Mouse (Mus musculus): ENCODE data around the gene Ppil3. TPM values are rescaled to one million over a fixed set of nuclear protein-coding genes. Genes with fewer than 3 reads are reported as not detected.

Gene Ppil3
- polyA plus RNA-seq, 1 experiment from 2014 or later = 28.0 TPM

DNA sequence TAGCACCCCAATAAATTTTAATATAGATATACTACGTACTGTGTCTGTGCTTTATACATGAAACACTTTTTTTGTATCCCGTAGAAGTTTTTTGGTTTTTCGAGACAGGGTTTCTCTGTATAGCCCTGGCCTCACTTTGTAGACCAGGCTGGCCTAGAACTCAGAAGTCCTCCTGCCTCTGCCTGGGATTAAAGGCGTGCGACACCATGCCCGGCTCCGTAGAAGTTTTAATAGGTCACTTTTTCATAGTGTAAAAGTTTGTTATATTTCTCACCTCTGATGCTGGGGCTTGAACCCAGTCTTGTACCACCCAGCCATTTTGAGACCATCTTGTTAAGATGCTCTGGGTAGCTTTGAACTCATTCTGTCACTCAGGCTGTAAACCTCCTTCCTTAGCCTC, 38.0 kb downstream of the Ppil3 start:
- no peak overlapping the region for H3K9ac ChIP-seq (ENCODE audit: low read depth, low read length)
- H3K4me2 ChIP-seq (replicated peaks; ENCODE audit: low read depth) = no peak overlapping the region
- TF ChIP-seq CTCF (IDR thresholded peaks at IDR 0.05; ENCODE audit: low read depth) = no peak
- no peaks in the 10 kb centered on the region for H3K27me3 ChIP-seq (replicated peaks; ENCODE audit: control insufficient read depth, insufficient read depth, low read length)
- no peak overlapping the region for H3K4me3 ChIP-seq (ENCODE audit: low read depth, low read length)
- no peaks in the 10 kb centered on the region for H3K4me1 ChIP-seq (replicated peaks; ENCODE audit: control insufficient read depth, insufficient read depth, low read length)
- no peak overlapping the region for H3K27ac ChIP-seq (ENCODE audit: low read depth, low read length)
- no peaks in the 10 kb centered on the region for H3K9me3 ChIP-seq (ENCODE audit: control insufficient read depth)
- no peak for ATAC-seq
- peaks cover 65% of the 10 kb centered on the region for H3K36me3 ChIP-seq (ENCODE audit: control insufficient read depth, insufficient read depth)
- WGBS = 96% methylated on average over 7 of the region's 7 CpGs

DNA sequence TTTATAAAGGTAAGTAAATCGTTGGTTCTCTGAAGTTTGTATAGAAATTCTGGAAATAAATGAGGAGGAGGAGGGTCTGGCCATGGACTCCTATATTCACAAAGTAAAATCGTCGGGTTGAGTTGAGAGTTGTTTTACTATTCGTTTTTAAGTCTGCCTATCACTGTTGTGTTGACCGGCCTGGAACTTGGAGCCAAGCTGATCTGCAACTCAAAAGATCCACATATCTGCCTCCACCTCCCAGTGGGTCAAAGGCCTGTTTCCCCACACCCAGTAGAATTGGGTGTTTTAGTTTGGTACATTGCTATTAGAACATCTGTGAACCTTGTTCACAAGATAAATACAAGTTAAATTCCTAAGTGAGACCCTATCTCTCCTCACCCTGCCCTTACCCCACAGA, 41.5 kb downstream of the Ppil3 start:
- 91% methylated on average over 5 of the region's 5 CpGs for WGBS
- peaks cover 69% of the 10 kb centered on the region for H3K36me3 ChIP-seq (ENCODE audit: control insufficient read depth, insufficient read depth)
- H3K9ac ChIP-seq (ENCODE audit: low read depth, low read length) = no peak overlapping the region
- no peaks in the 10 kb centered on the region for H3K27me3 ChIP-seq (replicated peaks; ENCODE audit: control insufficient read depth, insufficient read depth, low read length)
- no peak overlapping the region for H3K27ac ChIP-seq (ENCODE audit: low read depth, low read length)
- no peaks in the 10 kb centered on the region for H3K9me3 ChIP-seq (ENCODE audit: control insufficient read depth)
- no peak overlapping the region for H3K4me2 ChIP-seq (replicated peaks; ENCODE audit: low read depth)
- H3K4me3 ChIP-seq (ENCODE audit: low read depth, low read length) = no peak overlapping the region
- ATAC-seq = no peak
- H3K4me1 ChIP-seq (replicated peaks; ENCODE audit: control insufficient read depth, insufficient read depth, low read length) = no peaks in the 10 kb centered on the region
- no peak for TF ChIP-seq CTCF (IDR thresholded peaks at IDR 0.05; ENCODE audit: low read depth)

DNA sequence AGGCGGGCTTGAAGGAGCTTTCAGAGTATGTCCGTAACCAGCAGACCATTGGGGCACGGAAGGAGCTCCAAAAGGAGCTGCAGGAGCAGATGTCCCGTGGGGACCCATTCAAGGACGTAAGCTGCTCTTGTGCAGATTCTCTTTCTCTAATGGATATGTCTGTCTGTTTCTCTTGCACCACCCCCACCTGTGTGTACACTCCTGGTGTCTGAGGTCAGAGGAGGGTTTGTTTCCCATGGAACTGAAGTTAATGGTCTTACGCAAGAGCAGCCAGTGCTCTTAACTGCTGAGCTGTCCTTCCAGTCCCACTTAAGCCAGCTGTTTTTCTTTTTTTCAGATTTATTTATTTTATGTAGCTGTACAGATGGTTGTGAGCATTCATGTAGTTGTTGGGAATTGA, 43.9 kb downstream of the Ppil3 start:
- Histone ChIP-seq H3K9ac (ENCODE audit: low read depth, low read length) (no peak overlapping the region), H3K27me3 (replicated peaks; ENCODE audit: control insufficient read depth, insufficient read depth, low read length) (no peaks in the 10 kb centered on the region), H3K27ac (ENCODE audit: low read depth, low read length) (no peak overlapping the region), H3K4me1 (replicated peaks; ENCODE audit: control insufficient read depth, insufficient read depth, low read length) (no peaks in the 10 kb centered on the region), H3K4me2 (replicated peaks; ENCODE audit: low read depth) (no peak overlapping the region), H3K36me3 (ENCODE audit: control insufficient read depth, insufficient read depth) (peaks cover 85% of the 10 kb centered on the region), H3K9me3 (ENCODE audit: control insufficient read depth) (no peaks in the 10 kb centered on the region), H3K4me3 (ENCODE audit: low read depth, low read length) (no peak overlapping the region)
- 86% methylated on average over 6 of the region's 6 CpGs for WGBS
- TF ChIP-seq CTCF (IDR thresholded peaks at IDR 0.05; ENCODE audit: low read depth) = no peak
- ATAC-seq = peak; percentile 10; the same call in 1 of the 2 replicates

DNA sequence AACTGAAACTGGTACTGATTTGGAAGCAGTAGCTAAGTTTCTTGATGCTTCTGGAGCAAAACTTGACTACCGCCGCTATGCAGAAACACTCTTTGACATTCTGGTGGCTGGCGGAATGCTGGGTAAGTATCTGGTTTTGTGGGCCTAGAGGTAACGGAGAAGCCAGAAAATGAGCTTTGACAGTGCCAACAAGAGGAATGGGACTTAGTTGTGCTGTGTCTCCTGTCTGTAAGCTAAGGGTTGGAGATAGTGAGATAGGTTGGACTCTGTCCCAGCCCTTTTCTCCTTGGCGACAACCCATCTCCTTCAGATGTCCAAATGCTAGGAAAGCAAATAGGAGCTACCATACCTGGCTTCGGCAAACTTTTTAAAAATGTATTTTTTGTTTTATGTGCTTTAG, 47.6 kb downstream of the Ppil3 start:
- H3K27me3 ChIP-seq (replicated peaks; ENCODE audit: control insufficient read depth, insufficient read depth, low read length) = no peaks in the 10 kb centered on the region
- no peak for ATAC-seq
- peaks cover 75% of the 10 kb centered on the region for H3K36me3 ChIP-seq (ENCODE audit: control insufficient read depth, insufficient read depth)
- 92% methylated on average over 6 of the region's 6 CpGs for WGBS
- no peak overlapping the region for H3K4me2 ChIP-seq (replicated peaks; ENCODE audit: low read depth)
- H3K9me3 ChIP-seq (ENCODE audit: control insufficient read depth) = no peaks in the 10 kb centered on the region
- H3K4me1 ChIP-seq (replicated peaks; ENCODE audit: control insufficient read depth, insufficient read depth, low read length) = no peaks in the 10 kb centered on the region
- H3K4me3 ChIP-seq (ENCODE audit: low read depth, low read length) = no peak overlapping the region
- H3K9ac ChIP-seq (ENCODE audit: low read depth, low read length) = no peak overlapping the region
- no peak overlapping the region for H3K27ac ChIP-seq (ENCODE audit: low read depth, low read length)
- TF ChIP-seq CTCF (IDR thresholded peaks at IDR 0.05; ENCODE audit: low read depth) = no peak

DNA sequence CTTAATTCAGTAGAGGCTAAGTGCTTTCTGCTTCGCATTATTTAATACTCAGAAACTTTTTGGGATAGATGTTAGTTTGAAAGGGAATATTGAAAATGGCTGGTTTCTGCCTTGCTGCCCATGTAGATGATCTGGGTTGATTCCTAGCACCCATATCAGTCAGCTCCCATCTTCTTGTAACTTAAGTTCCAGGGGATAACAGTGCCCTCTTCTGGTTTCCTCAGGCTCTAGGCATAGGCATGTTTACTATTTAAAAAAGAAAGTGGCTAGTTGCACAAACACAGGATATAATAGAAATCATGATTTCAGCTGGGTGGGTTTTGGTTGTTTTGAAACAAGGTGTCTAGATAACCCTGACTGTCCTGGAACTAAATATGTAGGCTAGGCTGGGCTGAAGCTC, 49.1 kb downstream of the Ppil3 start:
- Histone ChIP-seq H3K4me3 (ENCODE audit: low read depth, low read length) (no peak overlapping the region), H3K4me2 (replicated peaks; ENCODE audit: low read depth) (no peak overlapping the region), H3K36me3 (ENCODE audit: control insufficient read depth, insufficient read depth) (peaks cover 62% of the 10 kb centered on the region), H3K4me1 (replicated peaks; ENCODE audit: control insufficient read depth, insufficient read depth, low read length) (0 out of 2 replicates have a peak, but pooled peaks cover 5% of the 10 kb centered on the region), H3K9ac (ENCODE audit: low read depth, low read length) (no peak overlapping the region), H3K27me3 (replicated peaks; ENCODE audit: control insufficient read depth, insufficient read depth, low read length) (no peaks in the 10 kb centered on the region), H3K9me3 (ENCODE audit: control insufficient read depth) (no peaks in the 10 kb centered on the region), H3K27ac (ENCODE audit: low read depth, low read length) (no peak overlapping the region)
- 100% methylated on average over 1 of the region's 1 CpGs for WGBS
- no peak for ATAC-seq
- peak; percentile 56 for TF ChIP-seq CTCF (IDR thresholded peaks at IDR 0.05; ENCODE audit: low read depth)

DNA sequence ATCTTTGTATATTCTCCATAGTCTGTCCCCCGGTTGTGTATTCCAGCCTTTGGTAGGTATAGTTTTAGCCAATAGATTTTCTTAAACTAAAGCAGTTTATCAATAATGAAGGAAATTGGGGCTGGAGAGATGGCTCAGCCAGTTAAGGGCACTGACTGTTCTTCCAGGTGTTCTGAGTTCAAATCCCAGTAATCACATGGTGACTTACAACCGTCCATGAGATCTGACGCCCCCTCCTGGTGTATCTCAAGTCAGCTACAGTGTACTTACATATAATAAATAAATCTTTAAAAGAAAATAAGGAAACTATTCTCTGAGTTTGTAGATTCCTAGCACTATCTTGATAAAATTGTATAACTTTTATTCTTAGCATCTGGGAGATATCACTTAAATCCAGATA, 49.9 kb downstream of the Ppil3 start:
- Histone ChIP-seq H3K9me3 (ENCODE audit: control insufficient read depth) (no peaks in the 10 kb centered on the region), H3K36me3 (ENCODE audit: control insufficient read depth, insufficient read depth) (peaks cover 55% of the 10 kb centered on the region), H3K4me1 (replicated peaks; ENCODE audit: control insufficient read depth, insufficient read depth, low read length) (0 out of 2 replicates have a peak, but pooled peaks cover 5% of the 10 kb centered on the region), H3K27ac (ENCODE audit: low read depth, low read length) (no peak overlapping the region), H3K27me3 (replicated peaks; ENCODE audit: control insufficient read depth, insufficient read depth, low read length) (no peaks in the 10 kb centered on the region), H3K4me3 (ENCODE audit: low read depth, low read length) (no peak overlapping the region), H3K4me2 (replicated peaks; ENCODE audit: low read depth) (no peak overlapping the region), H3K9ac (ENCODE audit: low read depth, low read length) (no peak overlapping the region)
- 89% methylated on average over 3 of the region's 3 CpGs for WGBS
- ATAC-seq = no peak
- peak; percentile 13; the same call in 1 of the 2 replicates for TF ChIP-seq CTCF (IDR thresholded peaks at IDR 0.05; ENCODE audit: low read depth)

Data from intestine, postnatal 0 days (tissue).